Mouse (Mus musculus) mouse embryonic stem cell (cell line): ENCODE results near the gene Pgp.
"Not testable (repeated sequence)": the region's sequence is repeated elsewhere in the genome, so short reads cannot be mapped to it uniquely, and the experiment has no call there.

Source experiments
- in situ Hi-C, 2 experiments: fragments of 300-500 bp; cut with MboI; formaldehyde crosslinking; loops; 1 replicate in 1 of 2; 3 replicates in 1 of 2; pipeline ENCODE4 v1.14.3; 2019 to 2020; ENCODE audit warnings: low sequenced_read_pairs in 2 of 2, low pct_unique_long_range_greater_than_20kb in 1 of 2, mixed read lengths in 1 of 2; ENCODE audit not compliant: unreplicated experiment in 1 of 2

Gene Pgp

DNA sequence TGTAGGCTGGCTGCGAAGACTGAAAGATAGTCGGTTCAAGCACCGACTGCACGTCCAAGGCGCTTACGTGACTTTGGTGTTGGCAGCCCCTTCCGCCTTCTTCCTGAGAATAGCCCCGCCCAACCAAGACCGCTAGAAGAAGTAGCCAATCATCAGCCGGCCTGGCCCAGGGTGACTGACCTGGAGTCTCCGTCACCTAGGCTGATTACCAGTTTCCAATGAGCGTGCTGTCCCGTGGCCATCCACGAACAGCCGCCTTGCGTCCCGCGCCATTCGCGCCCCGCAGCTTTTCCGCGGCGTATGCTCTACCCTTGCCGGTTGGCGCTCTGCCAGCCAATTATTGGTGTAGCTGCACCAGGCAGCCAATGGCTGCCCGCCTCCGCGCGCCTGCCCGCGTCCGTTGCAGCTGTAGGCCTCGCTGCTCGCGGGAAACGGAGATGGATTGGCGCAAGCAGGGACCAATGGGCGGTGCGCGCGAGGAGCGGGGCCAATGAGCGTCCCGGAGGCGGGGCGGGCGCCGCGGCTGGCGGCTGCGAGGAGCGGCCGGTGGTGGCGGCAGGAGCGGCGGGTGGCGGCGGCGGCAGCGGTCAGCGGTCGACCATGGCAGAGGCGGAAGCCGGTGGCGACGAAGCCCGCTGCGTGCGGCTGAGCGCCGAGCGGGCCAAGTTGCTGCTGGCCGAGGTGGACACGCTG, at the start of gene Pgp, which contains the start of gene E4f1:
Pgp (plus strand) TSS at position 483 of the 693 bp plus-strand sequence.
E4f1 (minus strand) TSS at position 404 of the 693 bp plus-strand sequence.
- in situ Hi-C loops: no loop called here

DNA sequence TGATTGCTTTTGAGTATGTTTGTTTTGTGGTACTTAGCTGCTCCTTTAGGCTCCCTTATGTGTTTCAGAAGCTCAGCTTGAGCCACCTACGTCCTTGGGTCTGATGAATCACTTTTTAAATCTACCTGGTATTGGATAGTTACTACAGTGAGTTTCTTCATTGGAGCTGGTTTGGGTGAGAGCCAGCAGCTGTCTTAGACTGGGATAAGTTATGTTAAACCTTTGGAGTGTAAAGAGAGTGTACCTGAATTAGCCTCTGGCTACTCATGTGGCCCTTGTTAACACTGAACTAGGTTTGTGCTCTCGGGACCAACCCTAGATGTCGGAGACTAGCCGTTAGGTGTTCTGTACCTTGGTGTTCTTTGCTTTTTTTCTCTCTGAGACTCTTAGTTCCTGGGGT, 47.1 kb upstream of the Pgp start:
- in situ Hi-C loops: no loop called here

DNA sequence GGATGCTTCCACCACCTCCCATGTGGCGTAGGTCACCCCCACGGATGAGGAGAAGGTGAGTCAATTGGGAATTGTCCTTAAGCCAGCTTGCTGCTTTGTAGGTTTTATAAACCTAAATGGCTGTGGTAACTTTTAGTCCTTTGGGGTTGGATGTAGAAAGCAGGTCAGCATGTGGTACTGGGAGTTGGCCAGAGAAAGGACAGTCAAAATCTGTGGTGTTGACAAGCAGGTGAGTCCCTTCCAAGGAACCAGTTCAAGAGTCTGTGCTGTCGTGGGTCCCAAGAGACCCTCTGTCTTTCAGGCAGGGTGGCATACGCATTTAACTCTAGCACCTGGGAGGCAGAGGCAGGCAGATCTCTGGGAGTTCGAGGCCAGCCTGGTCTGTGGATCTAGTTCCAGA, 45.7 kb upstream of the Pgp start:
- in situ Hi-C loops: no loop called here

DNA sequence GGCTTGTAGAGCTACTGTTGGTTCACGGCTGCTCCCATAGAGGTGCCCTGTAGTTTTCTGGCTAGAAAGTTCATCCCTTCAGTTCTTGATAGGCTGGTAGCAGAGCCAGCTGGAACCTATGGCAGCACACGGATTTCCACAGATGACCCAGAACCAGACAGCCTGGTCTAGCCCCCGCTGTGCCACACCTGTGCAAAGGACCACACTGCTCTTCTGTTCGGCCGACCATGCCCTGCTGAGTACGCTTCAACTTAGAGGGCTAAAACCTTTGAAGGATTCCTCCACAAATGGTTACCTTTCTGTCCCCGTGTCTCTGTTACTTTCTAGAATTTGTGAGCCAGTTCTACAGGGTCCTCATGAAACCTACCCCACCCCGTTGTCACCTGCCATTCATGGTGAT, 44.9 kb upstream of the Pgp start:
- in situ Hi-C loops: not testable (repeated sequence)

DNA sequence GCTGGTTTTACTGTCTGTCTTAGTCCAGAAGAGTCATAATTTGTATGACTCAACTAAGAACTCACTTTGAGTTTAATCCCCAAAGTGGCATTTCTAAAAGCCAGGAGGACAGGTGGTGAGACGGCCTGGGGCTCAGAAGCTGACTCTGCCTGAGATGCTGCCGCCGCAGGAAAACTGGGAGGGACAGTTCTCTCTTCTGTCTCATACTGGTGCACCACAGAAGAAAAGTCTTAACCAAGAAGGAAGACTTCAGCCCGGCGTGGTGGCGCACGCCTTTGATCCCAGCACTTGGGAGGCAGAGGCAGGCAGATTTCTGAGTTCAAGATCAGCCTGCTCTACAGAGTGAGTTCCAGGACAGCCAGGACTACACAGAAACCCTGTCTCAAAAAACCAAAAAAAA, 44.3 kb upstream of the Pgp start:
- in situ Hi-C loops: no loop called here

DNA sequence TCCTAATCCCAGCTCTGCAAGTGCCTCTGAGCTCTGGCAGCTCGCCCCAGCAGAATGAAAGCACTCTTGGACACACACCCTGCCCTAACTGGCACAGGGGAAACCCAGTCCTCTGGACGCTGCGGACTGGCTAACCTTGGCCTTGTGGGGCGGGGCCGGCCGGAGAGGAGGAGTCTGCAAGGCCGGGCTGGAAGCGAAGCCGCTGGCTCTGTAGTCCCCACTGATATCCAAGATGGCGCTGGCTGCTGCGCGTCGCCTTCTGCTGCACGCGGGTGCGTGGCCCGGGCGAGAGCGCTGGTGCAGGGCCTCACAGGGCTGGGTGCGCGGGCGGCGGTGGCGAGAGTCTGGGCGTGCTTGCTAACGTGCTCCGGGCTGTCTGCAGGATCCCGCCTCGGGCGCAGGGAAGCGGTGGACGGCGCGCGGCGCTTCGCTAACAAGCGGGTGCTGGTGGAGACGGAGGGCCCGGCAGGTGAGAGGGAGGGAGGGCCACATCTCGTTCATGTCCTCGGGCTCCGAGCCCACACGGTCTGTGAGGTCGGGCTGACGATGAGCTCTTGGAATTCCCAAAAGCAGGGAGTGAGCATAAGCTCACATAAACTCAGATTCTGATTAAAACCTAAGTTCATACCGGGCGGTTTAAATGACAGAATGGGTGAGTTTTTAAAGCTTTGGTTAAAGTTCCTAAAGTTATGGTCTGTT, 43.6 kb upstream of the Pgp start, which contains the start of gene Eci1:
Eci1 (plus strand) TSS at position 171 of the 699 bp plus-strand sequence.
- in situ Hi-C loops: no loop called here

DNA sequence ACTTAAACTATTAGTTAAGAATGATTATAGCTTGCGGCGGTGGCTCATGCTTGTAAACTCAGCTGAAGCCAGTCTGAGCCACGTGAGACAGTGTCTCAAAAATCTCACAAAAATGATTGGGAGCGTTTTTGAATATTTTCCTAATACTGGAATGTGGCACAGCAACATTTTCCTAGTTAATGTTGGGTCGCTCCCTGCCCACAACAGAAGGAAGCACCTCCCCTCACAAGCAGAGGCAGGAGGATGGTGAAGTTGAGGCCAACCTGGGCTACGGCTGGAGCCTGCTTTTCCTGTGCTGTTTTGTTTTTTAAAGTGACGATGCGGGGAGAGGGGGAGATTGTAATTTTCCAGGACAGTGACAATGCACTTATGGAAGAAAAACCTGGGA, 43.0 kb upstream of the Pgp start:
- in situ Hi-C loops: no loop called here

DNA sequence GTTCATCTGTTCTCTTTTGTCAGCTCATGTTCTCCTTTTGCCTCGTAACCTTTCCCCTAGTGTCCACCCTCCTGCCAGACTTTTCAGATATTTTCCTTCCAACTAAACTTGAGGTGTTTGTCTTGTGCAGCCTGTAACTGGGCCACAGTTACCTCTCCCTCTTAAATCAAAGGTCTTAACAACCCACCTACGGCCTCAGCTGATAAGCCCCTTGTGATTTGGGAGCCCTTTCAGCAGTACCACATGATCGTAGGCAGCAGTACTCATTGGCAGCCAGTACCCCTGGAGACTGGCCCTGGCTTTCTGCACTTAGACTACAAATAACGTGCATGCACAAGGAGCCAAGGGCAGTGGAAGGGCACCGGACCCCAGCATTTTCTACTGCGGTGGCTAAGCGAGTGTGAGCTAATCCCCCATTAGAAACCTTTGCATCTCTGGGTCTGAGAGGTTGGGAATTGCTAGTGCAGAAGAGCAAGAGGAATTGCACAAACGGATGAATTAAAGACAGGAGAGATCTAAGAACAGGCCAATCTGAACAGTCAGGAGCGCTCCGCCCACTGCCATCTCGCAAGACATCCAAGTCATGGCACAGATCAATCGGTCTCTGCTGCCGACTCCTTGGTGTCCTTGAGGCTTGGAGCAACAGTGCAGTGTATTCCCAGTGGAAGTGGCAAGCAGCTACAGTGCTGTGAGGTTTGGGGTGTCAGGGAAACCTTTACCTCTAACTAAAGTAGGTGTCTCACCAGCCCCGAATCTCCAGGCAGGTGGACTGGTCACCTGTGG, 40.8 kb upstream of the Pgp start:
- in situ Hi-C loops: no loop called here

DNA sequence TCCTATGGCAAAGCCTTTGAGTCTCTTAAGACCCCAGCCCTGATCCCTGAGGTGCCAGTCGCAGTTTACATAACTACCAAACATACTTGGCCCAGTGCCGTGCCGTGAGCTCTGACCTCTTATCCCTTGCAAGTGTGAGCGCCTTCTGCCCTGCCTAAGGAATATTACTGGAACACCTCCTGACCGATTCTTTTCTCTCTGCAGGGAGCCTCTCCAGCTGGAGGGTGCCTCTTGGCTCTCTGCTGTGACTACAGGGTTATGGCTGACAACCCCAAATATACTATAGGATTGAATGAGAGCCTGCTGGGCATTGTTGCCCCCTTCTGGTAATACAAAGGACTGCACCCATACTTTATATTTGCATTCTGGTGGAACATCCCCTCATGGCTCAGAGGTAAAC, 33.2 kb upstream of the Pgp start:
- in situ Hi-C loops: no loop called here

DNA sequence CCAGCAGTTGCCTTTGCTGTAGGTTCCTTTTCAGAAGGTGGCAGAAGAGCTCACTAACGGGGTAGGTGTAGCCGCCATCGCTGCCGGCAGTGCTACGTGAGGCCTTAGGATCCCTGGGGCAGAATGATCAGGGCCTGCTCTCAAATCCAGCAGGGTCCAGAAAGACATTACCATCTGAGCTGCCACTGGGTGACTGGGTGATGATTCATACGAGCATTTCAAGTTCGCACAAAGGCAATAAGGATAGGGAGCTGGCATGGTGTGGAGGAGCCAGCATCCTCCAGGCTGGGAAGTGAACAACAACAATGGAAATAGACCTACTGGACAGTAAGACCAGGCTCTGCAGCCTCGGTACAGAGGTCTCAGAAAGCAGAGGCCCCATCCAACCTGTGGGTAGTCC, 29.8 kb upstream of the Pgp start:
- in situ Hi-C loops: no loop called here

DNA sequence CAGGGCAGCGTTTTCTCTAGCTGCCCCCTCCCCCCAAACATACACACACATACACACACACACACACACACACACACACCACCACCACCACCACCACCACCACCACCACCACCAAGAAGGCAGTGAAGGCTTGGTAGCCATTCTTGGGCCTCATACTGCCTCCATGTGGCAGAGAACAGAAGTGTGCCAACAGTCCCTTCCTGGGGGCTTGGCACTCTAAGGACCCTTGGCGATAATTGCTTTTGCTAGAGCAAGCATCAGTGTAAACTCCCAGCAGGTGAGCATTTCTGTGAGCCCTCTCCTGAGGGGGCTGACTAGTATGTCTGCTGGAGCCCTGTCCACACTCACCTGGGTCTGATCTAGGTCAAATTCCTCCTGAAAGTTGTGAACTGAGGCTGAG, 29.0 kb upstream of the Pgp start:
- in situ Hi-C loops: no loop called here

DNA sequence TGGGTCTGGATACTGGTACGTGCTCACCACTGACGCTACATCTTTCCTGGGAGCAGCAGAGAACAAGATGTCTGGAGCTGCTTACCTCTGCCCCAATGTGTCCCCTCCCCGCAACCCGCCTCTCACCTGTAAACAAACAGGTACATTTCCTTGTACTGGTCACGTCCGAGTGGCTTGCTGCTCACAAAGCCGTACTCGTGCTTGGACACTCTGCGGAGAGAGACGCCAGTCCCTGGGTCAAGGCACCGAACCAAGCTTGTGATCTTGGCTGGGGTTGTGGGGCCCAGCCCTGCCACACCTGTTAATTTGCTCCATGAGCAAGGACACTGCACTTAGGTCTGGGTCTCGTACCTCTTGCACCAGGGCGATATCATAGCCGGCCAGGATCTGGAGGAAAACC, 28.1 kb upstream of the Pgp start:
- in situ Hi-C loops: no loop called here

DNA sequence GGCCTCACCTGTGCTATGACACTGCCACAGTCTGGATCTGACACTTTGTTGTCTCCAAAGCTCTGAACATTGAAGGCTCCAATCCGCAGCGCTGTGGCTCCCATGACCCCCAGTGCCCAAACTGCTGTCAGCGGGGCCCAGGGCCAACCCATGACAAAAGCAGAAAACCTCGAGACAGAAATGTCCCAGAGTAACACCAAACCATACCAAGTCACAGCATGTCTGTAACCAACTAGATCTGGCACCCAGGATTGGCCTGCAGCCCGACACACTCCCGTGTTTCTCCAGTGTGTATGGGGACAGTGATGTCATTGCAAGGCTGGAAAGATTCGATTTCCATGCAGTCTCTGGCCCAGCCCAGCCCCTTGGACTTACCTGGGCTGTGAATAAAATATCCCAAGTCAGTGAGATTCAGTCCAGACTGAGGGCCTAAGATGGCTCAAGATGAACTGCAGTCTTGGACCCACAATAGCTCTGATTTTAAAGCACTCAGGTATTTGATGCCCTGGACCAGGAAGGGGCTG, 27.5 kb upstream of the Pgp start, which contains the start of gene Dnase1l2:
Dnase1l2 (minus strand) TSS at position 474 of the 524 bp plus-strand sequence.
- in situ Hi-C loops: no loop called here

DNA sequence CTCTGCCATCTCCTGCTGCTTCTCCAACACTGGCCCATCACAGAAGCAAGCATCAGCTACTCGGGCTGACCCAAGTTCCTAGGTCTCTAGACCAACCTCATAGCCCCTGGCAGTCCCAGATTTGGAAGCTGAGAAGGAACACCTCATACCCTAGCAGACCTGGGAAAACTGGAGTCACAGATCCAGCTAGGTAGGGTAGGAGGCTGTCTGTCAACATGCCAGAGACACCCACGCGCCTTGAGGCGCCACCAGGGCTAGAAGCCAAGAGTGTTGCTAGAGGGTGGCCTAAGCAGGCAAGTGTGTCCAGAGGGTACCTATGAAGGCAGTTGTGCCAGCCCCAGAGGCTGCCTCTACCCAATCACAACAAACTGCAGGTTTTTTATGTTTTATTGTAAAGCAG, 26.8 kb upstream of the Pgp start:
- in situ Hi-C loops: no loop called here

DNA sequence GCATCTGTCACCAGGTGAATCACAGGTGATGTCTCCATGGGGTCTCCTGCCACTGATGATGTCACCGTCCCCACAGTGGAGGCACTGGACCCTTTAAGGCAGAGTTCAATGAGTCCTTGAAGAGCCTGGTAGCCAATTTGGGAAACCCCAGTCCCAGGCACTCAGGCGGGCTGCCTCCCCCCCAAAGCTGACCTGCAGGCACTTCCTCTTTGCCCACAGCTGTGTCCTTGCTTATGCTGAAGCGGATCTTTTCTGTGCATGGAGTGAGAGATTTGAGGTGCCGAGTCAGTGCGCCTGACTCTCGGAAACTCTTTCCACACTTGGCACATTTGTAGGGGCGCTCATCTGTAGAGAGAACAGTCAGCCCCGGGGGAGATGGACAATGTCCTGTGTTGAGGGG, 23.6 kb upstream of the Pgp start:
- in situ Hi-C loops: no loop called here

DNA sequence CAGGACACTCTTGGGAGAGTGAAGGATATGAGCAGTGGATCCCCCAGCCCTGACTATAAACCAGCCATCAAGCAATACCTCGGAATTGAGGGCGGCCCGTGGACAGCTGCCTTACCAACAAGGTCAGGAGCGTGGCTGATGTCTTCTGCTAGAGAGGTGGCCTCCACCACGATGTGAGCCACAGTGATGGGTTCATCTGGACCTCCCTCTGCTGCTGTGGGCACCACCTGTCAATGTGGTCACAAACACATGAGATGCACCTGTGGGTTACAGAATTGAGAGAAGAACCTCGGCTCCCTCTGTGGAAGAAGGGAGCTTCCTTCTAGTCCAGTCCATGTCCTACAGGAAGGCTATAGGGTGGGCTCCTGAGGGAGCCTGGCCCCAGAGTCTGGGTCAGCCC, 20.7 kb upstream of the Pgp start:
- in situ Hi-C loops: no loop called here

DNA sequence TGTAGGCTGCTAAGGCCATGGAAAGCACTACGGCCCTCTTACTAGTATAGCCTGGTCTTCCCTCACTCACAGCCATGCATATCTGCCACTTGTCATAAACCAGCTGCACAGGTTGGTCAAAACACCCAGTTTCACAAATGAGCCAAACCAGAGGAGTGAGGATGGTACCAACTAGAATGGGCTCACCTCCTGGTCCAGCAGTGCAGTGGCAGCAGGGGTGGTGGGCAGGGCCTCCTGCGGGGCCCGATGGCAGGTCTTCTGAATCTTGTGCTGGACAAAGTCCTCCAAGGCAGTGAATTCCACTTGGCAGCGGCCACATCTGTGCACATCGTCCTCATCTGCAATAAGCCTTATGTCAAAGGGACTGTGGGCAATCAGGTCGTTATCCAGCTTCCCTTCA, 19.0 kb upstream of the Pgp start:
- in situ Hi-C loops: no loop called here

DNA sequence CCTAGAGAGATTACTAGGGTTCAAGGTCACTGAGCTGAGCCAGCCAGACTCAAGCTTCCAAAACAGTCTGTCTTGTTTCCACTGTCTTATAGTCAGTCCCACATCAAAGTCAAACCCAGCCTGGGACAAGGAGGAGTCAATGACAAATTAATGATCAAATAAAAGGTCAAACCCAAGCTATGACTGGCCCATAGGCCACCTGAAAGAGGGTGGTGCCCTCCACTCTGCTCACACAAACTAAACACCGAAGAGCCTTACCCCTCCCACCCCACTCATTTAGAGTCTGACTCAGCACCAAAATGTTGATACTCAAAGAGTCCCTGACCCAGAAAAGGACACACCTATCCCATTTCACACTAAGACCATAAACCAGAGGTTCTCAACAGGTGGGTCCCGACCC, 16.8 kb upstream of the Pgp start:
- in situ Hi-C loops: no loop called here

DNA sequence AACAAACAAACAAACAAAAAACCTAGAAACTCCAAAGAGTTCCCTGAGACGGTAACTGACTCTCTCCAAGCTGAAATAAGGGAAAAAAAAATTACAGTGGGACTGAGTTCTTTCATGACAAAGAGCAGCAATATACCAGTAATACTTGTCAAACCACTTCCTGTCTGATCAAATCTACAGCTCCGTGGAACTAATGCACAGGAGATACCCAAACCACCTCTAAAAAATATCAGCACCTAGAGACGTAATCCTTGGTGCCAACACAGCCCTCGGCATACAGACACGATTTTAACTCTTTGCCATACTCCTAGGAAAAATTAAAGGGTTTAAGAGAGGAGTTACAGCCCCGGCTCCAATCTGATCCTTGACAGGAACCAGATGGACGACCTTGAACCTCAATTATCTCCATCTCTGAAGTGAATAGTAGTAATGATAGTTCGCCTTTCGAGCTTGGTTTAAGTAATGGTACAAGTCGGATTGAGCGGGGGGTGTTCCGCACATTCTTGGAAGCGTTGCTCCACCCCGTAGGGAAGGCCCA, 15.9 kb upstream of the Pgp start:
- in situ Hi-C loops: no loop called here
